Mouse (Mus musculus) adrenal gland, adult 2 months (tissue): Measurements from ENCODE around the gene Ms4a7. TPM values are rescaled to one million over a fixed set of nuclear protein-coding genes. Genes with fewer than 3 reads are reported as not detected.
A peak's percentile ranks its signal among the peaks of the same experiment; 100 is the strongest.
"Not testable (repeated sequence)": the region's sequence is repeated elsewhere in the genome, so short reads cannot be mapped to it uniquely, and the experiment has no call there.

ENCODE experiments used
- DNase-seq: peaks from one replicate; pipeline ENCODE4 v3.0.0; 2021
- long read RNA-seq: library from polyadenylated mRNA; stranded (forward); transcript quantifications from one replicate; pipeline ENCODE4 v2.0.0, GENCODE M21; 2021
- polyA plus RNA-seq: library from polyadenylated mRNA; depleted of rRNA; stranded (reverse); fragments of >200 nt; gene quantifications from 2 replicates; pipeline ENCODE4 v1.2.3, GENCODE M21; 2012; rRNA removed
- total RNA-seq, 2 experiments: library from RNA; stranded (reverse); gene quantifications; 2 replicates each; pipeline ENCODE4 v1.2.3; 2021

Gene Ms4a7
- 1 to 10 TPM; 1.9 TPM for total RNA-seq
- polyA plus RNA-seq = 0.85 and 1.2 TPM in 2 replicates
- long read RNA-seq = 0 reads

DNA sequence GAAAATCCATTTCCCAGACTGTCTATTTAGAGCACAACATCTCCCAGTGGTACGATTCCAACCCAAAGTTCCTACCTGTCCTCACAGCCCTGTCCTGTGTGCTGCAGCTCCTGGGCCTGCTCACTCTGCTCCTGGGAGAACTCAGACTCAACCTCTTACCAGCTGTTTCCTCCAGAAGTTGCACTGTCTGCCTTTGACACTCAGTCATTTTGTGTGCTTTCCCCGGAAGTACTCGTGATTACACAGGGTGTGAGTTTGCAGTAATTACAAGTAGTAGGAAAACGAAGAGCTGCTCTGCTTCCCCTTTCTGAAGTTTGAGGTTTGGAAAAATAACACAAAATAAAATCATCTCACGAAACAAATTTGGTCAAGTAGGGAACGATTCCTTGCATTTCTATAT is at the start of gene Ms4a7:
Gene Ms4a7 (minus strand): TSS at position 215 of the 400 bp plus-strand sequence.
- DNase-seq = no peak

GRCm38 (mm10) chr19:11376399-11376798 is 40.5 kb upstream of the Ms4a7 start:
- DNase-seq = no peak

DNA sequence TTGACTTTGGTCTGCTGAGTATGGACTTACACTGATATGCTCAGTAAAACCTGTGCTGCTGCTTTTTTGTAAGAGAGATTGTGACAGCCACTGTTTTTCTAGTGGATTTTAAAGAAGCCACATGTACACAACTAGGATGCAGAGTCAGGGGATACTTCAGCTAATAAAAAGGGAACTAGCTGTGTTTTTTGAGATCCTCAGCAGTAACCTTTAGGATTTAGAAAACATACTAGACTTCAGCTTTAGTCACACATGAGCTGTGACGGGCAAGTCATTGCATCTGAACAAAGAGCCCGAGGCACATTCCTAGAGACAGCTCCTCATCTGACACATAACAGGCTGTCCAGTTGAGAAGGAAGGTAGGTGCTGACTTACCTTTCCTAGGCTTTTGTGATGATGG is 39.3 kb upstream of the Ms4a7 start, which contains the start of gene Ms4a4a:
Gene Ms4a4a (plus strand): TSS at position 251 of the 400 bp plus-strand sequence.
- DNase-seq = no peak

DNA sequence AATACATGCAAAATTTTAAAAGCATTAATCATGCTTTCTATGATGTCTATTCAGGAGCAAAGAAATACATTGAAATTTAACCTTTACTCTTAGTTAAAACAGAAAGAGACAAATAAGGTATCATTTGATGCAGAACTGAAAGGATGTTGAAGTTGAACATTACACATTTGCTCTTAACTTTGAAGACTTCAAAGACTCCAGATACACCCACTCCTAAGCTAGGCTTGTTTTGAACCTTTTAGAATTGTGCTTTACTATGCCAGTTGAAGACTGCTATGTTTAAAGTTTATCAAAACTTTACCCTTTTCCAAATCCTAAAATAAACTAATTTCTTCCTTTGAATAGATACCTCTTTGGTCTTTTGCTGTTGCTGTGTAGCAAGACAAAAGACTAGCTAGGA is 35.2 kb upstream of the Ms4a7 start:
- DNase-seq = no peak

GRCm38 (mm10) chr19:11368310-11368709 is 32.4 kb upstream of the Ms4a7 start:
- no peak for DNase-seq

- no peak for DNase-seq
Measured at GRCm38 (mm10) chr19:11362002-11362401, 26.1 kb upstream of the Ms4a7 start.

DNA sequence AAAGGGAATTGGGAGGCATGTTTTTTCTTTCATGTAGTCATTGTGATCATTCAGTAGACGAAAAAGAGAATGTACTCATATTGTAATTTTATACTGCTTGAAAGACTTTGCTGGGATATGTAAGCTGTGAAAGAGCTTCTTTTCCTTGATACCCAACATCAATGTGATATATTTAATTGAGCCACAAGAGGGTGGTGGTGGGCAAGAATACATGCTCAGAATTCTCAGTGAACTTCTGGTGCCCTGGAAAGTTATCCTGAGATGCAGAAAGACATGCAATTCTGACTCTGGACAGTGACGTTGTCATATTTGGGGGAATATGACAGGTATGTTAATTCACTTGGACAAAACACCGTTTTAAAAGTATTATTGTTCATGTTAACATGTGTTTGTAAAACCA is 24.2 kb upstream of the Ms4a7 start:
- no peak for DNase-seq

DNA sequence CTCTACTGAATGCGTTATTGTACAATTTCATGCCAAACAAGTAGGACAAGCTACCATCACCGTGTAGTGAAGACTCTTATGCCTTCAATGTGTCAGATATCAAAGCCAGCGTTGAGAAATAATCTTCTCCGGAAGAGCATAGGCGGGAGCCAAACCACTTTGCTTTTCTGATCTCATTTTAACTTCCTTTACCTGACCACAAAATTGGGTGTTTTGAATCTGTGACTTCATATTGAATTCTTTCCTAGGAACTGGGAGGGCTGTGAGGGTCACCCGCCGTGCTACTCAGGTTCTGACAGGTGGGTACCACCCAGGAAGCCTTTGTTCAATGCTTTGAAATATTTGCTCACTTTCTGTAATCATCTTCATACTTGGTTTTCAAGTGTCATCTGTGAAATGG is 19.8 kb upstream of the Ms4a7 start:
- DNase-seq = no peak

DNA sequence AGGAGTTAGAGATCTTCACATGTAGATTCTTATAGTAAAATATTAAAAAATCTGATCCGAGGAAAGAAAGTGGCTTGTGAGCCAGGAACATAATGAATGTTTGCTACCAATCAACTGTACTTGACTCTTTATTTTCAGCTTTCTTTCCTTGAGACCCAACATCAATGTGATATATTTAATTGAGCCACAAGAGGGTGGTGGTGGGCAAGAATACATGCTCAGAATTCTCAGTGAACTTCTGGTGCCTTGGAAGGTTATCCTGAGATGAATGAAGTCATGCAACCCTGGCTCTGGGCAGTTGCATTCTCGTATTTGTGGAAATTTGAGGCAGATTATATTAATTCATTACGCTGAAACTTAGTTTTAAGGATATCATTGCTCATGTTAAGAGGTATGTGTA is 15.9 kb upstream of the Ms4a7 start:
- no peak for DNase-seq

DNA sequence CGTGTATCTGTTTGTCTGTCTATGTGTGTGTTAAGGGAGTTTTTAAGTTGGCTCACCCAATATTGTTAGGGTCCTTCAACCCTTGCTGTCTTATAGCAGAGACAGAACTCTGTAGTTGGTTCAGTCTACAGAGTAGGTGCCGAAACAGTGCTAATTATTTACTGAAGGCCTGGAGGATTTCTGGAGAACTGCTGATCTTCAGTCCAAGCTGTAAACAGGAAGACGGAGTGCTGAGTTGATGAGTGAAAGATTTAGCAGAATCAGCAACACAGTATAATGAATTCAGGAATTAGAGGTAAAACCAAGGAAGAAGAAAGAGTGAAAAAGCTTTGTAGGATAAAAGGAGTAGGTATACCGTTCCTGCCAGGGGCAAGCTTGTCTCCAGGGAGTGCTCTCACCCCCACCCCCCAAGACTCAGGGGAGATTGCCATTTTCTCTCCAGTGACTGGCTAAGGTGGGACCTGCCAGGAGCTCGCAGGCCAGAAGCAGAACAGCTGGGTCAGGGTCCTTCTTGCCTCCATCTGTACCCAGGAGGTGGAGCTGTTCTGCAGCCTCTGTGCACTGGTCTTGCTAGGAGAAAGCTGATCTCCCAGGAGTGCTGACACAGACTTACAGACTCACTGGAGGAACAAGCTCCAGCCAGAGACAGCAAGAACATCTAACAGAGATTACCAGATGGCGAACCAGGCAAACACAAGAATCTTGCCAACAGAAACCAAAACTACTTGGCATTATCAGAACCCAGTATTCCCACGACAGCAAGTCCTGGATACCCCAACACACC is 13.9 kb upstream of the Ms4a7 start:
- peak; percentile 2 for DNase-seq

DNA sequence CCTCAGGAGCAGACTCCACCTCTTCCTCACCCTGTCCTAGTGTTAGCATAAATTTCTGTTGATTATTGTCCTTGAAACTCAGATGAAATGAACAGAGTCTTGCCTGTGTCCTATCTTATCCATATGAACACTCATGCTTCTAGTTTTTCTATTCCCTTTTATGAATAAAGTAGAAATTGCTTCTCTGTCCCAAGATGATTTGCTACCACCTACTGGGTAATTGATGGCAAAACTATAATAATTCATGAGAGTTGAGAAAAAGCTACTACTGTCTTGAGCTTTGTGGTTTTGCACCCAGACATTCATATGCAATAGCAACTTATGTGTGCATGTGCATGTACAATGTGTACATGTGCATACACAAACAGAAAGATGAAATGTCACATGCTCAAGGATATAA is 8.0 kb upstream of the Ms4a7 start:
- no peak for DNase-seq

DNA sequence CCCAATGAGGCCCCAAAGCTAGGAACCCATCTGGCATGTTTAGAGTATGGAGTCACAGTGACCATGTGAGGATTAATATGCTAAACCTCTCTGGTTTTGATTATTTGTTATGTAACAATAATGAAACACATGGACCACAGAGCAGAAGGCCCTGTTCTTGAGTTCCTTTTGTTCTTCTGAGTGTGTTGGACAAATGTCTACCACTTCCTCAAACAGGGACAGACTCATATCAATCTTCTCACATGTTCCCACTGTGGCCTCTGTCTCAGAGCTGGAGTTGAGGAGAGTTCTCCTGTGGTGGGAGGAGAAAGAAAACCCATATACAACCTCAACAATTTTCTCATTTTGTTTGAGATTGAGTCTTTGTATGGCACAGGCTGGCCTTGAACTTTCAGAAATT is 7.2 kb upstream of the Ms4a7 start:
- DNase-seq = no peak

- no peak for DNase-seq
Measured at GRCm38 (mm10) chr19:11321123-11321522, 14.8 kb downstream of the Ms4a7 start.

- no peak for DNase-seq
Measured at GRCm38 (mm10) chr19:11316786-11317185, 19.2 kb downstream of the Ms4a7 start.

GRCm38 (mm10) chr19:11314354-11314753 is 21.6 kb downstream of the Ms4a7 start, which contains the start of gene Ms4a14:
Gene Ms4a14, minus strand, starts transcription at chr19:11314454.
- DNase-seq = no peak

DNA sequence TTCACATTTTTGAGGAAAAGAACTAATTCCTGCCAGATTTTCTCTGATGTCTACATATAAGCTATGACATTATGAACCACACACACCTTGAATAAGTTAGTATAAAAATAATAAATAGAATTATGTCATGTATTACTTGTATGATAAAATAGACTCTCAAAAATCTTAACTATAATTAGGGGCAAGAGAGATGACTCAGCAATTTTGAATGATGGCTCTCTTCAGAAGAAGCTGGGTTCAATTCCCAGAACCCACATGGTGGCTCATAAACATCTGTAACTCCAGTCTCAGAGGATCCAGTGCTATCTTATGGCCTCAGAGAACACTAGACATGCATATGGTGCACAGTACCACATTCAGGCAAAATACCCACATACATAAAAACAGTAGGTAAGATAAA is 27.1 kb downstream of the Ms4a7 start:
- no peak for DNase-seq

DNA sequence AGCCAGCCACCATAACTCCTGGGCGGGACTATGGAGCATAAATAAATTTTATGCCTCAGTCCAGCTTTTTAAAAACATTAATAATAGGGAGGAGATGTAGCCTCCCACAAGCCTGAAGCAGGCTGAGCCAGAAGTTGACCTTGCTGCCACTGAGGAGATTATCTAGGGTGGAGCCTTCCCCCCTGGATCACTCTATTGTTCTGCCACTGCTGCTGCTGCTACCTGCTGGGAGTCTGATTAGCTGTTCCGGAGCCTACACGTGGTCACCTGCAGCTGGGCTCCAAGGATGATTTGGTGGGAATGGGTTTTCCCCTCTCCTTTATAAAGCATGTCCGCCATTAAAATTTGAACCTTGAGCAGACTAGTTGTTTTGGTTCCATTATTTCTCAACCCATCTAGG is 36.4 kb downstream of the Ms4a7 start:
- DNase-seq = not testable (repeated sequence)

- DNase-seq = no peak
Measured at GRCm38 (mm10) chr19:11298939-11299338, 37.0 kb downstream of the Ms4a7 start.

- DNase-seq = not testable (repeated sequence)
Measured at GRCm38 (mm10) chr19:11293616-11294015, 42.3 kb downstream of the Ms4a7 start.

- DNase-seq = peak; percentile 21
Measured at GRCm38 (mm10) chr19:11292990-11293389, 43.0 kb downstream of the Ms4a7 start.

DNA sequence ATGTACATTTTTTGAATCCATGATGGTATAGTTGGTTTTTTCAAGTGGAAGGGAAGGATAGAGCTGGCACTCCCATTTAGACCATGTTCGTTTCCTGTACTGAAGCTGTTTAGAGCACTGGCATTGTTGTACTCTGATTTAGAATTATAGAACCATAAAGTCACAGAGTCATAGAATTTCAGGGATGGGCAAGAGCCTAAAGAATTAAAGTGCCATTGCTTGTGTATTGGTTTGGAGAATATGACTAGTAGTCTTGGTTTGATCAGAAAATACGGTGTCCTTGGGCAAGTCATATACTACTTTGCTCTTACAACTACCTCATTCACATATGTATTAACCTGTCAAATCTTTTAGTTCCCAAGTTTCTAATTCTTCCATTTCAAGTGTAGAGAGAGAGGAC is 52.2 kb downstream of the Ms4a7 start, which contains the start of gene Ms4a5:
Gene Ms4a5 (minus strand): TSS at position 101 of the 400 bp plus-strand sequence.
- DNase-seq = no peak

- DNase-seq = no peak
Measured at GRCm38 (mm10) chr19:11280223-11280622, 55.7 kb downstream of the Ms4a7 start.

GRCm38 (mm10) chr19:11276431-11276830 is 59.5 kb downstream of the Ms4a7 start:
- no peak for DNase-seq
